Mouse (Mus musculus): ENCODE results near the gene Atl2. TPM values are rescaled to one million over a fixed set of nuclear protein-coding genes. Genes with fewer than 3 reads are reported as not detected.
A peak's percentile ranks its signal among the peaks of the same experiment; 100 is the strongest.

Gene Atl2
- polyA plus RNA-seq, 1 experiment from 2014 or later, result 29.7 TPM

- ATAC-seq (ENCODE audit: low read depth) (no peak), DNase-seq (ENCODE audit: low spot score) (no peak)
- no peaks in the 10 kb centered on the region for H3K27me3 ChIP-seq (replicated peaks; ENCODE audit: control insufficient read depth, insufficient read depth, low read length)
- no peaks in the 10 kb centered on the region for H3K9me3 ChIP-seq (ENCODE audit: control insufficient read depth, low read length)
- no peak overlapping the region for H3K4me2 ChIP-seq (ENCODE audit: low read depth, low read length)
- peaks cover 5% of the 10 kb centered on the region; the same call in 1 of the 2 replicates for H3K4me1 ChIP-seq (ENCODE audit: control insufficient read depth, insufficient read depth, low read length)
- H3K9ac ChIP-seq (ENCODE audit: low read depth, low read length), result no peak overlapping the region
- H3K36me3 ChIP-seq (ENCODE audit: control insufficient read depth, insufficient read depth, low read length), result no peaks in the 10 kb centered on the region
- H3K27ac ChIP-seq (replicated peaks; ENCODE audit: low read depth, low read length), result no peak overlapping the region
- no peak overlapping the region for H3K4me3 ChIP-seq (ENCODE audit: low read depth, low read length)
- 85% methylated on average over 12 of the region's 12 CpGs for WGBS
These were observed 13.6 kb upstream of the Atl2 start for GRCm38 (mm10) chr17:79909571-79909970.

GRCm38 (mm10) chr17:79907698-79908097, 11.8 kb upstream of the Atl2 start:
- no peak overlapping the region for H3K4me2 ChIP-seq (ENCODE audit: low read depth, low read length)
- DNase-seq (ENCODE audit: low spot score) (no peak), ATAC-seq (ENCODE audit: low read depth) (no peak)
- 73% methylated on average over 4 of the region's 4 CpGs for WGBS
- no peaks in the 10 kb centered on the region for H3K27me3 ChIP-seq (replicated peaks; ENCODE audit: control insufficient read depth, insufficient read depth, low read length)
- H3K9me3 ChIP-seq (ENCODE audit: control insufficient read depth, low read length), result no peaks in the 10 kb centered on the region
- peaks cover 5% of the 10 kb centered on the region; the same call in 1 of the 2 replicates for H3K4me1 ChIP-seq (ENCODE audit: control insufficient read depth, insufficient read depth, low read length)
- no peak overlapping the region for H3K27ac ChIP-seq (replicated peaks; ENCODE audit: low read depth, low read length)
- no peaks in the 10 kb centered on the region for H3K36me3 ChIP-seq (ENCODE audit: control insufficient read depth, insufficient read depth, low read length)
- H3K4me3 ChIP-seq (ENCODE audit: low read depth, low read length), result no peak overlapping the region
- H3K9ac ChIP-seq (ENCODE audit: low read depth, low read length), result no peak overlapping the region

- WGBS, result 68% methylated on average over 8 of the region's 8 CpGs
- Histone ChIP-seq H3K4me3 (ENCODE audit: low read depth, low read length) (no peak overlapping the region), H3K36me3 (ENCODE audit: control insufficient read depth, insufficient read depth, low read length) (no peaks in the 10 kb centered on the region), H3K9me3 (ENCODE audit: control insufficient read depth, low read length) (no peaks in the 10 kb centered on the region), H3K4me1 (ENCODE audit: control insufficient read depth, insufficient read depth, low read length) (peaks cover 4% of the 10 kb centered on the region; the same call in 1 of the 2 replicates), H3K9ac (ENCODE audit: low read depth, low read length) (no peak overlapping the region), H3K27ac (replicated peaks; ENCODE audit: low read depth, low read length) (no peak overlapping the region), H3K4me2 (ENCODE audit: low read depth, low read length) (no peak overlapping the region), H3K27me3 (replicated peaks; ENCODE audit: control insufficient read depth, insufficient read depth, low read length) (no peaks in the 10 kb centered on the region)
- no peak for DNase-seq (ENCODE audit: low spot score)
- no peak for ATAC-seq (ENCODE audit: low read depth)
These were observed 11.0 kb upstream of the Atl2 start for GRCm38 (mm10) chr17:79906791-79907494.

GRCm38 (mm10) chr17:79904593-79904992, 8.7 kb upstream of the Atl2 start:
- Histone ChIP-seq H3K4me3 (ENCODE audit: low read depth, low read length) (no peak overlapping the region), H3K9me3 (ENCODE audit: control insufficient read depth, low read length) (no peaks in the 10 kb centered on the region), H3K27ac (replicated peaks; ENCODE audit: low read depth, low read length) (no peak overlapping the region), H3K27me3 (replicated peaks; ENCODE audit: control insufficient read depth, insufficient read depth, low read length) (no peaks in the 10 kb centered on the region), H3K9ac (ENCODE audit: low read depth, low read length) (no peak overlapping the region), H3K36me3 (ENCODE audit: control insufficient read depth, insufficient read depth, low read length) (no peaks in the 10 kb centered on the region), H3K4me2 (ENCODE audit: low read depth, low read length) (no peak overlapping the region), H3K4me1 (ENCODE audit: control insufficient read depth, insufficient read depth, low read length) (peaks cover 6% of the 10 kb centered on the region; the same call in 1 of the 2 replicates)
- ATAC-seq (ENCODE audit: low read depth) (no peak), DNase-seq (ENCODE audit: low spot score) (no peak)
- 89% methylated on average over 4 of the region's 4 CpGs for WGBS

DNA sequence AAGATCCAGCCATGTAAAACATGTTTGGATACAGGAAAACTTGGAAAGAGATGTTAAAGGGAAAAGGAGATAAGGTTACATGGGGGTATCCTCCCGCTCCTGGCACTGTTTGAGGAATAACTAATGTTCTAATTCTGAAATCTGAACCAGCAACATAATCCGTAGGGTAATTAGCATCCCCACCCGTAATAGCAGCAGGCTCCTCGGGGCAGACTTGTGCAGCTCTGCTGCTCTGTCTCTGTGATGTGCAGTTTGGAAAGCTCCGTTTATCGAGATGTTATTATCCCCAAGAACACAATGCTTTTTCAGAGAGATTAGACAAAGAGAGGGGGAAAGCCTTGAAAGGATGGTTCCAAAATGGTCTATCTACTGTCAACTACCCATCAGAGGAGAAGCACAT, 5.3 kb upstream of the Atl2 start:
- peak; percentile 61 for DNase-seq (ENCODE audit: low spot score)
- Histone ChIP-seq H3K4me2 (ENCODE audit: low read depth, low read length) (no peak overlapping the region), H3K27me3 (replicated peaks; ENCODE audit: control insufficient read depth, insufficient read depth, low read length) (peaks cover 12% of the 10 kb centered on the region; the same call in 1 of the 2 replicates), H3K27ac (replicated peaks; ENCODE audit: low read depth, low read length) (no peak overlapping the region), H3K4me3 (ENCODE audit: low read depth, low read length) (no peak overlapping the region), H3K9me3 (ENCODE audit: control insufficient read depth, low read length) (no peaks in the 10 kb centered on the region), H3K9ac (ENCODE audit: low read depth, low read length) (no peak overlapping the region), H3K36me3 (ENCODE audit: control insufficient read depth, insufficient read depth, low read length) (no peaks in the 10 kb centered on the region), H3K4me1 (ENCODE audit: control insufficient read depth, insufficient read depth, low read length) (peaks cover 6% of the 10 kb centered on the region; the same call in 1 of the 2 replicates)
- ATAC-seq (ENCODE audit: low read depth), result peak; percentile 62; the same call in 1 of the 2 replicates
- WGBS, result 16% methylated on average over 6 of the region's 6 CpGs

DNA sequence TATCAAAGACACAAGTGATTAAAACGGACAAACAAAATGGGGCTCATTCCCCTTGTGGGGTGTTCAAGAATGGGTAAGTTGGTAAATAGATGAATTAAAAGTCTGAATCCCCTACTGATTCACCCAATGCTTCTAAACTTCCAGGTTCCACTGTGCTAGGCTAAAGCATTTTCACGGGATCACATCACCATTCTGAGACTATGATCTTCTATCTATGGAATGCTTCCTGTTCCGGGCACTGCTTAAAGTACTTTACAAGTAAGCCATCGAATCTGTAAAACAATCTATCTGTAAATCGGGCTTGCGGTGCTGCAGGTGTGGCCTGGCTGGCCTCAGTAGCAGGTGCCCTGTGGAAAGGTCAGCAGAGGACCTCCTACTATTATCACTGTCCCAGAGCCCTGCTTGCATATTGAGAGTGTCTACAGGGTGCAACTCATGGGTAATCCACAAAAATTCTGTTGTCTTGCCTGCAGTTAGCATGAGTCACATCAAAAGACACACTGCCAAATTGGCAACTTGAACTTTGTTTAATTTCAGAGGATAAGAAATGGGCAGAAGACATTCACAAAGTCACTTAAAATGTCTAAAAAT, 2.3 kb upstream of the Atl2 start:
- Histone ChIP-seq H3K4me2 (ENCODE audit: low read depth, low read length) (no peak overlapping the region), H3K4me3 (ENCODE audit: low read depth, low read length) (no peak overlapping the region), H3K27ac (replicated peaks; ENCODE audit: low read depth, low read length) (no peak overlapping the region), H3K9ac (ENCODE audit: low read depth, low read length) (no peak overlapping the region), H3K4me1 (ENCODE audit: control insufficient read depth, insufficient read depth, low read length) (peaks cover 18% of the 10 kb centered on the region), H3K27me3 (replicated peaks; ENCODE audit: control insufficient read depth, insufficient read depth, low read length) (peaks cover 12% of the 10 kb centered on the region; the same call in 1 of the 2 replicates), H3K36me3 (ENCODE audit: control insufficient read depth, insufficient read depth, low read length) (no peaks in the 10 kb centered on the region), H3K9me3 (ENCODE audit: control insufficient read depth, low read length) (no peaks in the 10 kb centered on the region)
- ATAC-seq (ENCODE audit: low read depth) (no peak), DNase-seq (ENCODE audit: low spot score) (no peak)
- WGBS, result 74% methylated on average over 6 of the region's 6 CpGs

GRCm38 (mm10) chr17:79897666-79898065, 1.7 kb upstream of the Atl2 start:
- 82% methylated on average over 3 of the region's 3 CpGs for WGBS
- Histone ChIP-seq H3K9me3 (ENCODE audit: control insufficient read depth, low read length) (no peaks in the 10 kb centered on the region), H3K4me1 (ENCODE audit: control insufficient read depth, insufficient read depth, low read length) (peaks cover 18% of the 10 kb centered on the region), H3K9ac (ENCODE audit: low read depth, low read length) (no peak overlapping the region), H3K36me3 (ENCODE audit: control insufficient read depth, insufficient read depth, low read length) (no peaks in the 10 kb centered on the region), H3K4me2 (ENCODE audit: low read depth, low read length) (no peak overlapping the region), H3K27ac (replicated peaks; ENCODE audit: low read depth, low read length) (no peak overlapping the region), H3K27me3 (replicated peaks; ENCODE audit: control insufficient read depth, insufficient read depth, low read length) (peaks cover 12% of the 10 kb centered on the region; the same call in 1 of the 2 replicates), H3K4me3 (ENCODE audit: low read depth, low read length) (no peak overlapping the region)
- ATAC-seq (ENCODE audit: low read depth) (no peak), DNase-seq (ENCODE audit: low spot score) (no peak)

DNA sequence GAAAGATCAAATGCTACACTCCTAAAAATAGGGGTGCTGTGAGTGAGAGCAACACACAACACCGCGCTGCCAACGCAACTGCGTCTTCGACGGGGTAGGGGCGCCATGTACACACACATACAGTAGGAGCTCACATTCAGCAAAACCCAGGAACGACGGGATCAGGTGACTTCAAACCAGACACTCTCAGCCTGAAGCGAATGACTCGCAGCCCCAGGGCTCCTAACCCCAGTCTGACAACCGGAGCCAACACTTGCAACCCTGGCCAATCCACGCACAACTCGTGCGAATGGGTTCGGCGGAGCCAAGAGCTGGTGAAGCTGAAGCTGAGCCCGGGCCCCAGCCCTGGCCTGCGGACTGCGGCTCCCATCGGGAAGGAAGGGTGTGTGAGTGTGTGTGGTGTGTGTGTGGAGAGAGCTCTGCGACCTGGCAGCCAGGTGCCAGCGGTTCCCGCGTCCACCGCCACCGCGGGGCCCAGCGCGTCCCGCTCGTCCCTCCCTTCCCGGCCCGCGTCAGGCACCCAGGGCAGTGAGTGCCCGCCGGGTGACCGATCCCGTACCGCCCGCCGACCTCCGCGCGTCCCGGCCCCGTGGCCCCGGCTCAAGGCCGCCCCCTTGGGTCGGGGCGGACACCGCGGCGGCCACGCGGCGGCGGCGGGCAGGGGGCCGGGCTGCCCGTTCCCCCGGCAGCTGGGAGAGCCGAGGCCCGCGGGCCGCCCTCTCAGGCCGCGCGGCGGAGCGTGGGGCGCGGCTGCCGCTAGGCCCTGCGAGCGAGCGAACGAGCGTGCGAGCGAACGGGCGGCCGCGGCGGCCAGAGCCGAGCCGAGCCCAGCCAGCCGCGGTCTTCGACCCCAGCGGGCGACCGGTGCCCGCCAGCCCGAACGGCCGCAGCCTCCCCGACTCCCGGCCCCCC, 696 bp downstream of the Atl2 start:
- H3K36me3 ChIP-seq (ENCODE audit: control insufficient read depth, insufficient read depth, low read length), result no peaks in the 10 kb centered on the region
- ATAC-seq (ENCODE audit: low read depth), result peak; percentile 73
- H3K4me3 ChIP-seq (ENCODE audit: low read depth, low read length), result peak overlapping the region; percentile 94
- no peaks in the 10 kb centered on the region for H3K9me3 ChIP-seq (ENCODE audit: control insufficient read depth, low read length)
- H3K4me2 ChIP-seq (ENCODE audit: low read depth, low read length), result peak overlapping the region; percentile 54
- DNase-seq (ENCODE audit: low spot score), result peak; percentile 85
- H3K27ac ChIP-seq (replicated peaks; ENCODE audit: low read depth, low read length), result peak overlapping the region; percentile 97
- peak overlapping the region; percentile 95 for H3K9ac ChIP-seq (ENCODE audit: low read depth, low read length)
- peaks cover 13% of the 10 kb centered on the region for H3K4me1 ChIP-seq (ENCODE audit: control insufficient read depth, insufficient read depth, low read length)
- 0% methylated on average over 17 of the region's 100 CpGs for WGBS
- peaks cover 12% of the 10 kb centered on the region; the same call in 1 of the 2 replicates for H3K27me3 ChIP-seq (replicated peaks; ENCODE audit: control insufficient read depth, insufficient read depth, low read length)

Measured in embryonic facial prominence, embryonic 14.5 days (tissue).